Mouse (Mus musculus) CH12.LX (cell line): ENCODE results near the gene Zfp771. TPM values are rescaled to one million over a fixed set of nuclear protein-coding genes. Genes with fewer than 3 reads are reported as not detected.

Source experiments
- DNase-seq: peaks from one replicate; pipeline ENCODE4 v3.0.0-alpha.2; 2013; ENCODE audit errors: extremely low read depth
- H3K27ac ChIP-seq: 2 replicates; pipeline ENCODE4 v1.5.1; 2012; ENCODE audit warnings: low read depth, mild to moderate bottlenecking, control low read depth, moderate library complexity; ENCODE audit not compliant: insufficient read depth
- H3K27me3 ChIP-seq: replicated peaks from 2 replicates; pipeline ENCODE3; 2012; ENCODE audit warnings: inconsistent platforms
- H3K36me3 ChIP-seq, 2 experiments: replicated peaks in 1 of 2; 2 replicates each; pipeline versions ENCODE3 to v1.6.1; 2012; ENCODE audit warnings: inconsistent platforms in 1 of 2, low read length in 1 of 2, mild to moderate bottlenecking in 1 of 2, mixed read lengths in 1 of 2, moderate library complexity in 1 of 2; ENCODE audit not compliant: control insufficient read depth in 1 of 2, insufficient read depth in 1 of 2
- H3K4me1 ChIP-seq, 2 experiments: 2 replicates each; pipeline ENCODE4 v1.6.1; 2012; ENCODE audit warnings: inconsistent platforms in 1 of 2, moderate library complexity in 1 of 2; ENCODE audit not compliant: insufficient read depth in 2 of 2, control insufficient read depth in 1 of 2
- H3K4me2 ChIP-seq: 2 replicates; pipeline ENCODE4 v1.6.1; 2012; ENCODE audit warnings: low read depth, mild to moderate bottlenecking, control low read depth; ENCODE audit not compliant: poor library complexity, insufficient read depth, severe bottlenecking
- H3K4me3 ChIP-seq, 3 experiments: fragments of 150-350 bp in 1 of 3; sonication (generic) in 1 of 3; replicated peaks in 1 of 3; 2 replicates each; pipeline versions ENCODE3 to v1.5.1; 2011 to 2012; ENCODE audit warnings: low read depth in 2 of 3, low read length in 2 of 3, mild to moderate bottlenecking in 2 of 3, moderate library complexity in 2 of 3, control low read depth in 1 of 3, improper control_type of control experiment in 1 of 3, inconsistent platforms in 1 of 3, mixed read lengths in 1 of 3; ENCODE audit not compliant: poor library complexity in 1 of 3
- H3K79me2 ChIP-seq: replicated peaks from 2 replicates; pipeline ENCODE4 v1.6.1; 2012; ENCODE audit warnings: mild to moderate bottlenecking, moderate library complexity; ENCODE audit not compliant: control insufficient read depth, poor library complexity, insufficient read depth, severe bottlenecking; ENCODE audit errors: extremely low read depth
- H3K9ac ChIP-seq: 2 replicates; pipeline ENCODE4 v1.6.1; 2012; ENCODE audit warnings: low read depth, mild to moderate bottlenecking, control low read depth, moderate library complexity; ENCODE audit not compliant: insufficient read depth
- H3K9me3 ChIP-seq: replicated peaks from 2 replicates; pipeline ENCODE3; 2012; ENCODE audit warnings: low read length, inconsistent platforms, mixed read lengths
- BHLHE40 ChIP-seq: IDR thresholded peaks from 2 replicates; pipeline ENCODE4 v1.6.1; 2011; ENCODE audit warnings: mild to moderate bottlenecking, low read depth, low read length, improper control_type of control experiment
- CHD1 ChIP-seq: IDR thresholded peaks from 2 replicates; pipeline ENCODE4 v1.6.1; 2012; ENCODE audit warnings: low read depth, low read length, improper control_type of control experiment, inconsistent platforms
- ELF1 ChIP-seq: IDR thresholded peaks from 2 replicates; pipeline ENCODE4 v1.6.1; 2014; ENCODE audit warnings: low read depth, mild to moderate bottlenecking, inconsistent platforms, low read length, improper control_type of control experiment
- EP300 ChIP-seq: IDR thresholded peaks from 2 replicates; pipeline ENCODE4 v1.6.1; 2011; ENCODE audit warnings: low read length, improper control_type of control experiment
- ETS1 ChIP-seq: conservative IDR thresholded peaks from 2 replicates; pipeline ENCODE4 v1.6.1; 2012; ENCODE audit warnings: low read depth, mild to moderate bottlenecking, inconsistent platforms, low read length, improper control_type of control experiment, moderate library complexity
- GABPA ChIP-seq: IDR thresholded peaks from 2 replicates; pipeline ENCODE4 v1.6.1; 2012; ENCODE audit warnings: low read depth, low read length, improper control_type of control experiment, inconsistent platforms; ENCODE audit not compliant: insufficient replicate concordance
- HCFC1 ChIP-seq: IDR thresholded peaks from 2 replicates; pipeline ENCODE4 v1.6.1; 2012; ENCODE audit warnings: low read depth, mild to moderate bottlenecking, inconsistent platforms, low read length, improper control_type of control experiment
- IRF4 ChIP-seq: IDR thresholded peaks from 2 replicates; pipeline ENCODE4 v1.6.1; 2014; ENCODE audit warnings: low read depth, mild to moderate bottlenecking, inconsistent platforms, low read length, improper control_type of control experiment
- JUND ChIP-seq: conservative IDR thresholded peaks from 2 replicates; pipeline ENCODE4 v1.6.1; 2011; ENCODE audit warnings: low read depth, low read length, improper control_type of control experiment
- KAT2A ChIP-seq: IDR thresholded peaks from 2 replicates; pipeline ENCODE4 v1.6.1; 2012; ENCODE audit warnings: low read length, improper control_type of control experiment, inconsistent platforms; ENCODE audit not compliant: insufficient replicate concordance
- MAFK ChIP-seq: IDR thresholded peaks from 2 replicates; pipeline ENCODE4 v1.6.1; 2011; ENCODE audit warnings: low read length, improper control_type of control experiment; ENCODE audit not compliant: insufficient replicate concordance
- MAX ChIP-seq: IDR thresholded peaks from 2 replicates; pipeline ENCODE4 v1.6.1; 2011; ENCODE audit warnings: low read length, improper control_type of control experiment
- MEF2A ChIP-seq: IDR thresholded peaks from 2 replicates; pipeline ENCODE4 v1.6.1; 2014; ENCODE audit warnings: low read depth, mild to moderate bottlenecking, inconsistent platforms, low read length, improper control_type of control experiment, borderline replicate concordance
- MXI1 ChIP-seq: IDR thresholded peaks from 2 replicates; pipeline ENCODE4 v1.6.1; 2011; ENCODE audit warnings: mild to moderate bottlenecking, low read depth, low read length, improper control_type of control experiment
- NRF1 ChIP-seq: IDR thresholded peaks from 2 replicates; pipeline ENCODE4 v1.6.1; 2014; ENCODE audit warnings: low read depth, mild to moderate bottlenecking, inconsistent platforms, low read length, improper control_type of control experiment, moderate library complexity
- POLR2A ChIP-seq: IDR thresholded peaks from 2 replicates; pipeline ENCODE4 v1.6.1; 2011; ENCODE audit warnings: low read depth, mild to moderate bottlenecking, improper control_type of control experiment, low read length
- POLR2AphosphoS2 ChIP-seq: IDR thresholded peaks from 2 replicates; pipeline ENCODE4 v1.6.1; 2011; ENCODE audit warnings: low read depth, low read length, improper control_type of control experiment
- RAD21 ChIP-seq: IDR thresholded peaks from 2 replicates; pipeline ENCODE4 v1.6.1; 2011; ENCODE audit warnings: low read depth, mild to moderate bottlenecking, low read length, improper control_type of control experiment, moderate library complexity
- SIN3A ChIP-seq: IDR thresholded peaks from 2 replicates; pipeline ENCODE4 v1.6.1; 2012; ENCODE audit warnings: low read length, improper control_type of control experiment, inconsistent platforms
- UBTF ChIP-seq: IDR thresholded peaks from 2 replicates; pipeline ENCODE4 v1.6.1; 2012; ENCODE audit warnings: low read depth, mild to moderate bottlenecking, inconsistent platforms, low read length, improper control_type of control experiment, moderate library complexity
- ZC3H11A ChIP-seq: IDR thresholded peaks from 2 replicates; pipeline ENCODE4 v1.6.1; 2012; ENCODE audit warnings: low read depth, mild to moderate bottlenecking, inconsistent platforms, low read length, improper control_type of control experiment
- ZKSCAN1 ChIP-seq: IDR thresholded peaks from 2 replicates; pipeline ENCODE4 v1.6.1; 2012; ENCODE audit warnings: low read depth, inconsistent platforms, low read length, improper control_type of control experiment, borderline replicate concordance
- ZNF384 ChIP-seq: IDR thresholded peaks from 2 replicates; pipeline ENCODE4 v1.6.1; 2012; ENCODE audit warnings: low read depth, low read length, improper control_type of control experiment, inconsistent platforms
- dilution Hi-C: fragments of 300-500 bp; cut with MboI; formaldehyde crosslinking; loops from 2 replicates; pipeline ENCODE4 v1.14.3; 2020; ENCODE audit warnings: low sequenced_read_pairs; ENCODE audit not compliant: extremely low pct_unique_long_range_greater_than_20kb, extremely low pct_ligation_motif_present
- in situ Hi-C: fragments of 300-500 bp; cut with MboI; formaldehyde crosslinking; loops from 3 replicates; pipeline ENCODE4 v1.14.3; 2019; ENCODE audit warnings: low sequenced_read_pairs, low pct_ligation_motif_present, low pct_unique_long_range_greater_than_20kb, mixed read lengths
- polyA plus RNA-seq: library from polyadenylated mRNA; unstranded; fragments of >175 nt; gene quantifications from 2 replicates; pipeline ENCODE4 v1.2.1, GENCODE M21; 2012; ENCODE audit warnings: low read depth; ENCODE audit not compliant: insufficient read length
- total RNA-seq, 2 experiments: library from RNA; depleted of rRNA; stranded (reverse); fragments of 300-350 nt in 1 of 2; fragments of >200 nt in 1 of 2; gene quantifications; 2 replicates each; pipeline ENCODE4 v1.2.3; 2012 to 2014

Gene Zfp771
- total and polyA plus RNA-seq, 3 experiments = 26.5 to 35.5 (median 27.0) TPM

GRCm38 (mm10) chr7:127217901-127218642 lies 26.0 kb upstream of the Zfp771 start (continued):
- TF ChIP-seq POLR2AphosphoS2 = no peak
- peak; percentile 14; the same call in 1 of the 2 replicates for TF ChIP-seq MEF2A
- TF ChIP-seq MAX = no peak; the same call in 1 of the 2 replicates
- no peak for TF ChIP-seq IRF4
- TF ChIP-seq UBTF = 0 out of 2 replicates have a peak, but pooled peaks have one; percentile 15
- TF ChIP-seq ZC3H11A = no peak
- peak; percentile 22; the same call in 1 of the 2 replicates for TF ChIP-seq MXI1
- no peak for TF ChIP-seq NRF1
- TF ChIP-seq, all 38 proteins: peak for 13

GRCm38 (mm10) chr7:127218670-127219069 lies 25.4 kb upstream of the Zfp771 start:
- peaks cover 19 to 55% of the 10 kb centered on the region in 2 experiments for H3K4me1 ChIP-seq
- peak overlapping the region; percentile 54; the same call in 1 of the 2 replicates for H3K27ac ChIP-seq
- dilution Hi-C loops = no loop called here

GRCm38 (mm10) chr7:127220440-127220839 lies 23.6 kb upstream of the Zfp771 start:
- dilution Hi-C loops = no loop called here
- DNase-seq = no peak
- no peaks in the 10 kb centered on the region for H3K27me3 ChIP-seq
- no peak overlapping the region for H3K4me3 ChIP-seq
- in situ Hi-C loops = no loop called here
- H3K4me2 ChIP-seq = no peak overlapping the region
- peaks cover 19 to 45% of the 10 kb centered on the region in 2 experiments for H3K4me1 ChIP-seq
- H3K36me3 ChIP-seq = peaks cover 9 to 14% of the 10 kb centered on the region in 2 experiments
- TF ChIP-seq KAT2A (no peak), RAD21 (no peak), ZNF384 (no peak), ETS1 (no peak), UBTF (no peak), POLR2A (no peak), NRF1 (no peak), EP300 (no peak), JUND (no peak), BHLHE40 (no peak), GABPA (no peak), SIN3A (no peak), ZKSCAN1 (no peak), HCFC1 (no peak), ZC3H11A (no peak), CHD1 (no peak), ELF1 (no peak), MAFK (no peak)
- H3K9me3 ChIP-seq = peaks cover 4% of the 10 kb centered on the region
- peaks cover 18% of the 10 kb centered on the region for H3K79me2 ChIP-seq
- no peak overlapping the region for H3K9ac ChIP-seq
- no peak overlapping the region for H3K27ac ChIP-seq

More at GRCm38 (mm10) chr7:127218670-127219069, 25.4 kb upstream of the Zfp771 start:
- Histone ChIP-seq H3K27me3 (no peaks in the 10 kb centered on the region), H3K9me3 (peaks cover 4% of the 10 kb centered on the region), H3K4me3 (peak overlapping the region; percentile 67 to 80 (median 70)), H3K9ac (peak overlapping the region; percentile 62), H3K79me2 (peaks cover 18% of the 10 kb centered on the region), H3K4me2 (peak overlapping the region; percentile 81), H3K36me3 (peaks cover 23 to 31% of the 10 kb centered on the region in 2 experiments)
- in situ Hi-C loops = no loop called here
- no peak for DNase-seq
- TF ChIP-seq MXI1 = 0 out of 2 replicates have a peak, but pooled peaks have one; percentile 32
- no peak for TF ChIP-seq EP300
- TF ChIP-seq UBTF = 0 out of 2 replicates have a peak, but pooled peaks have one; percentile 5
- TF ChIP-seq ZNF384 = peak; percentile 51; the same call in 1 of the 2 replicates
